Mouse (Mus musculus): Measurements from ENCODE around the gene Rpl19. TPM values are rescaled to one million over a fixed set of nuclear protein-coding genes. Genes with fewer than 3 reads are reported as not detected.

Gene Rpl19
- total RNA-seq, 2 experiments from 2014 or later = 586 to 604 TPM

- DNase-seq = no peak
Measured at GRCm38 (mm10) chr11:98057466-98057865, 31.0 kb downstream of the Rpl19 start.

DNA sequence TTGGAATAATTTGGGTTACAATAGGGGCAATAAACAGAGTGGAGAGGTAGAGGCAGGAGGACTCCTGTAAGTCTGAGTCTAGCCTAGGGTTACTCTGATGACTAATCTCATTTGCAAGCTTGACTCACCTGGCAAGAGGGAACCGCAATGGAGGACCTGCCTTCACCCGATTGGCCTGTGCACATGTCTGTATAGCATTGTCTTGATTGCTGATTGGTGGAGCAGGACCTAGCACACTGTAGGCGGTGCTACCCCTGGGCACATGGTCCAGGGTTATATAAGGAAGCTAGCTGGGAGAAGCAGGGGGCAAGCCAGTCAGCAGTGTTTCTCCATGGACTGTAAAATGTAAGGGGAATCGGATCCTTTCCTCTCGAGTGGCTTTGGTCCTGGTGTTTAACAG, 31.5 kb downstream of the Rpl19 start:
- no peak for DNase-seq

DNA sequence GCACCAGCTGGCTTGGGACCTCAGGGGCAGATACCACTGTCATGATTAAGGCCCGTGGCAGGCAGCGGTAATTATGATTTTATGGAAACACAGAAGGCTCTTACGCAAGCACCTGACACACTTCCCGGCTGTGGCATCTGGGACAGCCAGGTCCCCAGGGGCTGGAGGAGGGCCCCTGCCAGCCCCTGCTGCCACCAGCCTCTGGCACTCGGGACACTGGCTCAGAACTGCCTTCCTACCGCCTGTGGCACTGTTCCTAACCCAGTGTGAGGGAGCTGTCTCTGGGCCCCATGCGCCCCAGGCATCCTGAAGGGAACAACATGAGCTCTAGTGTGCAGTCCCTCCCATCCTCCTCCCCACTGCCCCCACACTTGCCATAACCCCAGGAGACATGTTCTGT, 33.2 kb downstream of the Rpl19 start:
- peak in 1 of 2 experiments; percentile 30 for DNase-seq

DNA sequence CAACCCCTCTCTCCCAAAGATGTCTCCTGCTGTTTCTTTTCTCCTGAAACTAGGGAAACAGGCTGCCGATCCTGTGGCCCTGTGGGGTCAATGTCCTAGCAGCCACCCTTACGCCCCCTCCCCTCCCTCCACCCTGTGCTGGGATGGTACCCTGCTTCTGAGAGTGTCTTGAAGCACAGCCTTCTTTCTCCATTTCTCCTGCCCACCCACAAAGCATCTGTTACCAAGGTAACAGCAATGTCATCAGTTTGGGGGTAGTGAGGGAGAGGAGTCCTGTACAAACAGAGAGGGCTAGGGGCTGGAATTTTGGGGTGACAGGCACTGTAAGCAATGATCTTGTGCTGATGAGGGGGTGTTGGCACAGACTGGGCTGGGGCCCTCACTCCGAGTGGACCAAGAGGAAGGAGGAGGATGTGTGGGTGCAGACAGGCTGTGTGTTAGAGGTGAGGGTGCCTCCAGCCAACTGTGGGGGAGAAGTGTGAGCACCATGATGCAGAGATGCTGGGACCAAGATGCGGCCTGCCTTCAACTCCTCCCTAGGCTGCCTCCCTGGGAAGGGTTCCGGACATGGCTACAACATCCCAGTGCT, 33.7 kb downstream of the Rpl19 start:
- DNase-seq = peak in 1 of 2 experiments; percentile 38

GRCm38 (mm10) chr11:98061441-98061840, 34.9 kb downstream of the Rpl19 start:
- no peak for DNase-seq

DNA sequence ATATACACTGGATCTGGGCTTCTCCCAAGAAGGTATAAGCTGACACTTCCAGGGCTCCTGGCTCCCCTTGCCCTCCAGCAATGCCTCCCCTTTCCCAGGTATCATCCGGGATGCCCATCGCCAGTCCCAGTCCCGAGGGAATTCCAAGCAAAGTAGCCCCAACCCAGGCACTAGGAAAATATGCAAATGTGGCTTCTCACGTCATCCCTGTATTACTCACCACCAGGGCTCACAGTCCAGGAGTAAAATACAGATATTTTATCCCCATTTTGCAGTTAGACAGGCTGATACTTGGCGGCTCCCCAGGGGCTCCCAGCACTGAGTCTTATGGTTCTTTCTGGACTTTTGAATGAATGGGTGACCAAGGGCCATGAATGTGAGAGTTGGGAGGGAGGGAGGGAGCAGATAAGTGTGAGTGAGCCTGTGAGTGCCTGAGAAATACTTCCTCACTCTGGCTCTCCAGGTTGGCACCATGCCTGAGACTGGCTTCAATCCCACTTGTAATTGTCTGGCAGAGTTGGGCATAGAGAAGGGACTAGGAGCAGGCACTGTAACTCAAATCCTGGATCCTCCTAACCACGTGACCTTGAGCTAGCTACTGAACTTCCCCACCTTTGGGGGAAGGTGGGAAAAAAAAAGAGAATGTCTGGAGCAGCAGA, 35.5 kb downstream of the Rpl19 start:
- peak in 1 of 2 experiments; percentile 31 for DNase-seq

DNA sequence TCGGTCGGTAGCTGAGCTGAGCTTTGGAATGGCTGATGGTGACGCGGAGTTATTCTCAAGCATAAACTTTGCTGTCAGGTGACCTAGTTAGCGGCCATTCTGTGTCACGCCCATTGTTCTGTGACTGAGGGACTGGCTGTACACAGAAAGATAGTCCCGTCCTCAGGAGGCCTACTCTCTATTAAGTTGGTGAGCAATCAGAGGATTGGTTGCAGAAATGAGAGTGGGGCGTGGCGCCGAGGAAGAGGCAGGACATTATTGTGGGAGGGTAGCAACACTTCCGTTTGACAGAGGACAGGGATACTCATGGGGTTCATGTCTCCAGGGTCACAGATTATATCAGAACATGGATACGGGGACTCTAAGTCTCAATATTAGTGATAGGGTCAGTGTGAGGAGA, 39.7 kb downstream of the Rpl19 start:
- no peak for DNase-seq

GRCm38 (mm10) chr11:98067255-98067654, 40.7 kb downstream of the Rpl19 start:
- no peak for DNase-seq

DNA sequence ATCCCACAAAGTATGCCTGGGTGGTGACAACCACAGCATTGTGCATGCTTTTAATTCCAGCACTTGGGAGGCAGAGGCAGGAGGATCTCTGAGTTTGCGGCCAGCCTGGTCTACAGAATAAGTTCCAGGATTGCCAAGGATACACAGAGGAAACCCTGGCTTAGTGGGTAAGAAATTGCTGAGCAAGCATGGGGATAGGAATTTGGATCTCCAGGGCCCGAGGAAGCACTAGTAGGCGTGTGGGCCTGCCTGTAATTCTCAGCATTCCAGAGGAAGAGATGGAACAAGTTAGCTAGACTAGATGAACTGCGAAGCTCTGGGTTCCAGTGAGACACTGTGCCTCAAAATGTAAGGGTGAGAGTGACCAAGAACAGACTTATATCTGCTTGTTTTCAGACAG, 46.9 kb downstream of the Rpl19 start:
- DNase-seq = no peak

- DNase-seq = peak; percentile 86 to 90
Measured at GRCm38 (mm10) chr11:98075195-98075808, 48.8 kb downstream of the Rpl19 start.

- DNase-seq = no peak
Measured at GRCm38 (mm10) chr11:98077086-98077485, 50.6 kb downstream of the Rpl19 start.

Small RNAs within 50 kb of the gene (microRNA-seq; reads per million reads assigned to microRNA genes)
- 0 reads per million in 2 experiments for gene Gm27597

Other genes with a start within 250 kb of the Rpl19 start
- gene Rpl23, start 244.3 kb upstream of the Rpl19 start, total RNA-seq (2021) = 100 to 1,000 TPM; 355 TPM
- gene Lasp1, start 227.7 kb upstream of the Rpl19 start, total RNA-seq (2021) = 10 to 100 TPM; 98.0 to 98.2 TPM
- gene B230217C12Rik, start 185.9 kb upstream of the Rpl19 start, total RNA-seq (2021) = 10 to 100 TPM; 67.5 to 68.4 TPM
- gene Fbxo47, start 142.6 kb upstream of the Rpl19 start, total RNA-seq (2021) = 1 to 10 TPM; 1.5 to 2.1 TPM
- gene Plxdc1, start 40.3 kb upstream of the Rpl19 start, total RNA-seq (2021) = 10 to 100 TPM in 1 of 2 experiments, 1 to 10 TPM in 1; 8.2 to 10.0 TPM
- 1 to 10 TPM; 1.0 to 1.1 TPM for gene Arl5c, start 30.5 kb upstream of the Rpl19 start, total RNA-seq (2021)
- gene Cacnb1, start 3.7 kb upstream of the Rpl19 start, total RNA-seq (2021) = 100 to 1,000 TPM; 135 TPM
- 10 to 100 TPM; 46.5 to 56.2 TPM for gene Stac2, start 26.8 kb downstream of the Rpl19 start, total RNA-seq (2021)
- 10 to 100 TPM; 36.5 TPM for gene Fbxl20, start 123.7 kb downstream of the Rpl19 start, total RNA-seq (2021)
- 10 to 100 TPM; 53.8 to 55.9 TPM for gene Med1, start 166.6 kb downstream of the Rpl19 start, total RNA-seq (2021)
- gene Cdk12, start 176.3 kb downstream of the Rpl19 start, total RNA-seq (2021) = 10 to 100 TPM; 40.9 to 41.1 TPM

Data from layer of hippocampus, postnatal 36 days (tissue).